Mouse (Mus musculus): ENCODE data around the gene 2610507B11Rik.

2610507B11Rik gene

DNA sequence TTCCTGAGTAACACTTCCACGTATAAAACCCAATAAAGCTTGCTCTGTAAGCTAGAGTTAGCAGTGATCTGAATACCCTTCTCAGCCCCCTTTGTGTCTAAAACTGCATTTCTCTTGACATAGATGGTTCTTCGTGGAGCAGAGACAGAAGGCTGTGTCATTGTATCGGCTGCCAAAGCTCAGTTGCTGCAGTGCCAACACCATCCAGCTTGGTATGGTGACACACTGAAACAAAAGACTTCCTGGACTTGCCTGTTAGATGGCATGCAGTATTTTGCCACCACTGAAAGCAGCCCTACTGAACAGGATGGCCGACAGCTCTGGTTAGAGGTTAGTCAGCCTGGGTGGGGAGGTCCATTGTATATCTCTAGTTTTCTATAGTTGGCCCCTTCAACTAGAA is 18.0 kb downstream of the 2610507B11Rik start:
- DNase-seq (ENCODE audit: extremely low spot score, low spot score): no peak

GRCm38 (mm10) chr11:78289146-78289763 is 27.7 kb downstream of the 2610507B11Rik start:
- no peak for DNase-seq (ENCODE audit: extremely low spot score, low spot score)

GRCm38 (mm10) chr11:78290654-78291053 is 29.1 kb downstream of the 2610507B11Rik start, which contains the start of gene BC030499:
Gene BC030499, plus strand, starts transcription at chr11:78290841.
- no peak for DNase-seq (ENCODE audit: extremely low spot score, low spot score)

GRCm38 (mm10) chr11:78294585-78294984 is 33.0 kb downstream of the 2610507B11Rik start:
- DNase-seq (ENCODE audit: extremely low spot score, low spot score): no peak

GRCm38 (mm10) chr11:78300917-78301316 is 39.4 kb downstream of the 2610507B11Rik start:
- DNase-seq (ENCODE audit: extremely low spot score, low spot score): no peak

- peak; percentile 89 for DNase-seq (ENCODE audit: extremely low spot score, low spot score)
These were observed 40.0 kb downstream of the 2610507B11Rik start, which contains the start of gene Spag5 for GRCm38 (mm10) chr11:78301357-78302084. Gene Spag5, plus strand, starts transcription at chr11:78301529.

- no peak for DNase-seq (ENCODE audit: extremely low spot score, low spot score)
These were observed 43.7 kb downstream of the 2610507B11Rik start for GRCm38 (mm10) chr11:78305272-78305671.

DNA sequence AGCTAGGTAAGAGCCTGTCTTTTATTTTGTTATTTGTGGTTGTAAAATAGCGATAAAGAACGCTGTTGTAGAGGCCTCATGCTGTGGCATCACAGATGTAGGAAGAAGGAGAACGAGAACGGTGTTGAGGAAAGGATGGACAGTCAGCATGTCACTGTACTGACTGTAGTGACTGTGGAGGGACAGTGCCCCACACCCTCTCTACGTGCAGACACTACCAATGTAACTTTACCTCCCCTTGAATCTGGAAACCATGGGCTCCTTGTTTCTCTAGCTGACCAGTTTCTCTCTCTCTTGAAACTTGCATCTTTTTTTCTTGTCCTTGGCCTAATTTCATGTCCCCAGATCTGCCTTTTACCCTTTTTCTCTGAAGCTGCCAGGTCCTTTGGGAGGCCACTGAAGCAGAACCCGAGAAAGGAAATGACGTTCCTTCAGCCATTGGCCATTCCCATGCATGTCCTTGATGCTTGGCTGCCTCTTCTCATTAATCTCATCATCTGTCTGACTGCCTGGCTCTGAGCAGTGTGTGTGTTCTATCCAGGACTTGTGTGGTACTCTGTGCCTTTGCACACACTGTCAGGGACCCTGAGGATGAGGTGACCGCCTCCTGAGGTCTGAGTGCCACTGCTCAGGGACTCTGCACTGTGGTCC is 49.4 kb downstream of the 2610507B11Rik start:
- no peak for DNase-seq (ENCODE audit: extremely low spot score, low spot score)

DNA sequence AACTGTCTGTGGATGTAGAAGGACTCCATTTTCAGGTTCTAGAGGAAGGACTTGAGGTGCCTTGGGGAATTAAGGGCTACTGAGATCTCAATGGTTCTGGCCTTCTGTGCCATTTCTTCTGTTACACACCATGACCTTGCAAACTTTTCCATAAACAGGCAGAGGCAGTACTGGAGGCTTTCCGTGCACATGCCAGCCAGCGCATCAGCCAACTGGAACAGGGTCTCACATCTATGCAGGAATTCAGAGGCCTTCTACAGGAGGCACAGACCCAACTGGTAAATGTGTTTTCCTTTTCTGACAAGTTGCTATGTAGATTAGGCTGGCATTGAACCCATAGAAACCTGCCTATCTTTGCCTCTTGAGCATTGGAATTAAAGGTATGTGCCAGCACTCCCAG is 52.1 kb downstream of the 2610507B11Rik start:
- DNase-seq (ENCODE audit: extremely low spot score, low spot score): no peak

GRCm38 (mm10) chr11:78318411-78318810 is 56.9 kb downstream of the 2610507B11Rik start:
- no peak for DNase-seq (ENCODE audit: extremely low spot score, low spot score)

GRCm38 (mm10) chr11:78322076-78322831 is 60.7 kb downstream of the 2610507B11Rik start:
- no peak for DNase-seq (ENCODE audit: extremely low spot score, low spot score)

DNA sequence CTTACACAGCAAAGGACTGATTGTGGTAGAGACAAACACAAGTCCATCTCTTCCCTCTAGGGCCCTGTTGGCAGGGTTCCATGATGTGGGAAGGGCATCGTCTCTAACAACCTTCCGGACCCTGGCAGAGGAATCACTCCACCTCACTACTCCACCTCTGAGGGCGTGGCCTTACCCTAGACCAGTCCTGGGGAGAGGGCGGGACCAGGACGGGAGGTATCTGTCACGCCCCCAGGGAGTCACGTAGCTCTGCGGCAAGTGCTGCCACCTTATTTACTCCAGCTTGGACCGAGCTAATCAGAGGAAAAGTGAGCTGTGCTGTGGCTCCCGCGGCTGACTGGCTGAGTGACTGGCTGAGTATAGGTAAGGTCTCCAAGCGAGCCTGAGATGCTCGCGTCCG is 61.3 kb downstream of the 2610507B11Rik start, which contains the start of gene Aldoc:
Gene Aldoc, plus strand, starts transcription at position 109 of the 400 bp plus-strand sequence.
- peak; percentile 33 for DNase-seq (ENCODE audit: extremely low spot score, low spot score)

DNA sequence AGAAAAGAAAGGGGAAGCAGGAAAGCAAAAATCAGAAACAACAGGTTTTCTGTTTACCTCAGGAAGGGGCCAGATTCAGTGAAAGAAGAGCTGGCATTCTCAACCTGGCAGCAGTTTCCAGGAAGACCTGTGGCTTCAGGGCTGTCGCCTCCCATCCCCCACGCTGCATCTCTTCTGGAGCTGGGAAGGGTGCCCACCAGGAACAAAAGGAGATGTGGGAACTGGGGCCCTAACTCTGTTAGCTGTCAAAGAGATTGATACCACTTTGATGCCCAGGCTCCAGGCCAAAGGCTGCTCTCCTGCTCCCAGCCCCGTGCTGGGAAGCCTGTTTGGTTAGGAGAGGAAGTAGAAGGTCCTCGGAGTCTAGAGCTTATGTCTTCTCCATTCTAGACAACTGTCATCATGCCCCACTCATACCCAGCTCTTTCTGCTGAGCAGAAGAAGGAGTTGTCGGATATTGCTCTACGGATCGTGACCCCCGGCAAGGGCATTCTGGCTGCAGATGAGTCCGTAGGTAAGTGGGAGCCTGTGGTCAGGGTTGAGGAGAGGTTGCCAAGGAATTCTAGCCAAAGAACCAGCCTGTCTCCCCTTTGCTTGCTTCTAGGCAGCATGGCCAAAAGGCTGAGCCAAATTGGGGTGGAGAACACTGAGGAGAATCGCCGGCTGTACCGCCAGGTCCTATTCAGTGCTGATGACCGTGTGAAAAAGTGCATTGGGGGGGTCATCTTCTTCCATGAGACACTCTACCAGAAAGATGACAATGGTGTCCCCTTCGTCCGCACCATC is 62.6 kb downstream of the 2610507B11Rik start:
- no peak for DNase-seq (ENCODE audit: extremely low spot score, low spot score)

DNA sequence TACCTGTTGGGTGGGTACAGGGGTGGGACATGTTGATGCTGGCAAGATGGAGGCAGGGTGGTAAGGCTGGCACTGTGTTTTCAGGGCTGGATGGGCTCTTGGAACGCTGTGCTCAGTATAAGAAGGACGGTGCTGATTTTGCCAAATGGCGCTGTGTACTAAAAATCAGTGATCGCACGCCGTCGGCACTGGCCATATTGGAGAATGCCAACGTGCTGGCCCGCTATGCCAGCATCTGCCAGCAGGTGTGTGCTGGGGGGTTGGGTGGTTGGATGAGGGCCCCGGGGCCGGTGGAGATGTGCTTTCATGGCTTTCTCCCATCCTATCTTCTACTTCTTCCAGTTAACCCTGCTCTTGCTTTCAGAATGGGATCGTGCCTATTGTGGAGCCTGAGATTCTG is 63.4 kb downstream of the 2610507B11Rik start:
- DNase-seq (ENCODE audit: extremely low spot score, low spot score): no peak

- DNase-seq (ENCODE audit: extremely low spot score, low spot score): no peak
These were observed 65.7 kb downstream of the 2610507B11Rik start for GRCm38 (mm10) chr11:78327215-78327614.

DNA sequence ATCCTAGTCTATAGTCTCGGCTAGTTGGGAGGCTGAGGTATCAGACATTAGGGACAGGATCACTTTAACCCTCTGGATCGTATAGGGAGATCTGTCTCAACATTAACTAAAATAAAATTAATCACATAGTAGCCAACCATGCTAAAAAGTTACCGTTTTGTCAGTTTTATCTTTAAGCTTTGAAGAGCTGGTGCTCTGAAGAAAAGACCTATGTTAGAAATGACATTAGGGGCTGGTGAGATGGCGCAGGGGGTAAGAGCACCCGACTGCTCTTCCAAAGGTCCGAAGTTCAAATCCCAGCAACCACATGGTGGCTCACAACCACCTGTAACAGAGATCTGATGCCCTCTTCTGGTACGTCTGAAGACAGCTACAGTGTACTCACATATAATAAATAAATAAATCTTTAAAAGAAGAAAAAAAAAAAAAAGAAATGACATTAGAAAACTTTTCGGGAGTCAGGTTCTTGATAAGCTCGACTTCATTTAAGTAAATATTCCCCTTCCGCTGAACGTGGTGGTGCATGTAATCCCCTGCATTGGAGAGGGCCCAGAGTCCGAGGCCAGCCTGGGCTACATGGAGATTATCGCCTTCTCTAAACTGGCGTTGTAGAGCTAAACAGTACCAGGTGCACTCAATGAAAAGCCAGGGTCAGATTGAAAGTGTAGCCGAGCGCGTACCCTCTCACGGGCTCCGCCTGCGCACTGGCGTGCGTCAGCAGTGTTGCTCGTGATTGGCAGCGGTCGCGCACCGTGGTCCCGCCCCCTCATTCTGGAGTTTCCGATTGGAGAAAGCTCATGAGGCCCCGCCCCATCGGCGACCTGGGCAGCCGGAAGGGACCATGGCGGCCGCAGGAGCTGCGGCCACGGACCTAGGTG is 66.3 kb downstream of the 2610507B11Rik start, which contains the start of gene Pigs:
Gene Pigs, plus strand, starts transcription at position 782 of the 878 bp plus-strand sequence.
- peak; percentile 93 for DNase-seq (ENCODE audit: extremely low spot score, low spot score)

GRCm38 (mm10) chr11:78328512-78329056 is 67.0 kb downstream of the 2610507B11Rik start:
- DNase-seq (ENCODE audit: extremely low spot score, low spot score): no peak

DNA sequence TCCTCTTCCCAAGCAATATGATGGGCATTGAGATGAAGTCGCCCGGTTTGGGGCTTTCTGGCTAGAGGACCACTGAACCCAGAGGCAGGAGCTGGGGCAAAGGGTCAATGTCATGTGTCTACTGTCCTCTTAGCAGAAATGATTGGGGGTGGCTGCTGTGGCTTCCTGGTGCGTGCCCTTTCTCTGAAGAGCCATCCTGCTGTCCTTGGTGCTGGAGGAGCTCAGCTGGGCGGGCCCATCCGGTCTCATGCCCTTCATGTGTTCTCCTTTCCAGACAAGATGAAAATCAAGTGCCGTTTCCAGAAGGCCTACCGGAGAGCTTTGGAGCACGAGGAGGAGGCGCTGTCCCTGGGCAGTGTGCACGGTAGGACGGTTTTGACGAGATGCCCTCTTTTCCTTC is 71.1 kb downstream of the 2610507B11Rik start:
- DNase-seq (ENCODE audit: extremely low spot score, low spot score): no peak

GRCm38 (mm10) chr11:78333992-78334391 is 72.4 kb downstream of the 2610507B11Rik start:
- no peak for DNase-seq (ENCODE audit: extremely low spot score, low spot score)

Data from neural tube, embryonic 10.5 days (tissue).